12 mouse cellular contexts compared by ENCODE assay signal in genomic region chr2:92402591-92403326, GRCm38 (mm10). TPM values are rescaled to one million over a fixed set of nuclear protein-coding genes. Genes with fewer than 3 reads are reported as not detected.
DNase-seq lines count a peak whose midpoint lies in the region; ATAC-seq and TF ChIP-seq lines count a peak whose summit lies in the region.
"Had no signal": no experiment of that assay in that cellular context is flagged by ENCODE, and none has a peak within 500 bp of the region (broad histone marks: within the 10 kb centered on the region; RNA-seq: fewer than 3 reads in every experiment).

No protein-coding gene starts in this region.

- no peaks in the 10 kb centered on the region for H3K9me3 ChIP-seq in kidney, embryonic 16.5 days (ENCODE audit: low read length)
- H3K9me3 ChIP-seq: midbrain, embryonic 12.5 days had no signal

- H3K27ac ChIP-seq in kidney, embryonic 16.5 days (ENCODE audit: low read length) = no peak overlapping the region
- H3K27ac ChIP-seq in cortical plate, adult 2 months (ENCODE audit: insufficient read depth, low read length) = 0 out of 2 replicates have a peak overlapping the region, but pooled peaks have one; percentile 31
- H3K27ac ChIP-seq: midbrain, embryonic 12.5 days had no signal

- H3K4me2 ChIP-seq in kidney, embryonic 16.5 days (replicated peaks; ENCODE audit: low read depth, low read length) = no peak overlapping the region
- H3K4me2 ChIP-seq: midbrain, embryonic 12.5 days had no signal

- WGBS in kidney, embryonic 16.5 days = 79% methylated on average over 4 of the region's 4 CpGs

- H3K4me1 ChIP-seq in kidney, embryonic 16.5 days (ENCODE audit: insufficient read depth, low read length) = peaks cover 8% of the 10 kb centered on the region
- H3K4me1 ChIP-seq in cortical plate, adult 2 months (ENCODE audit: control insufficient read depth, insufficient read depth, low read length) = peaks cover 9% of the 10 kb centered on the region; the same call in 1 of the 2 replicates

- H3K27me3 ChIP-seq in kidney, embryonic 16.5 days (ENCODE audit: insufficient read depth, low read length) = no peaks in the 10 kb centered on the region
- H3K27me3 ChIP-seq: midbrain, embryonic 12.5 days had no signal

- H3K4me3 ChIP-seq in kidney, embryonic 16.5 days (ENCODE audit: low read length) = no peak overlapping the region
- H3K4me3 ChIP-seq in cortical plate, adult 2 months (ENCODE audit: insufficient read depth, low read length) = no peak overlapping the region
- H3K4me3 ChIP-seq: midbrain, embryonic 12.5 days had no signal

- no peak; the same call in 1 of the 2 replicates for TF ChIP-seq POLR2A in cortical plate, adult 2 months (IDR thresholded peaks at IDR 0.05; ENCODE audit: extremely low read depth, insufficient read depth, low read length)

- H3K9ac ChIP-seq in kidney, embryonic 16.5 days (replicated peaks; ENCODE audit: low read length) = no peak overlapping the region
- H3K9ac ChIP-seq: midbrain, embryonic 12.5 days had no signal

- peak; percentile 73 for DNase-seq in kidney, adult 9 months
- DNase-seq in MN1 (ENCODE audit: low spot score) (peak; percentile 43), NIH3T3 (ENCODE audit: low read depth) (peak; percentile 14)
- DNase-seq in spleen, adult 12 weeks (ENCODE audit: low spot score) = no peak
- DNase-seq in right cerebral cortex, postnatal 14 days = no peak
- DNase-seq in adrenal gland, adult 2 months = no peak
- DNase-seq: heart, adult 18-20 months; heart, postnatal 4 days; thymus, postnatal 4 days had no signal

- H3K36me3 ChIP-seq in kidney, embryonic 16.5 days (ENCODE audit: insufficient read depth, low read length) = peaks cover 12% of the 10 kb centered on the region; the same call in 1 of the 2 replicates

- TF ChIP-seq CTCF in cortical plate, adult 2 months (IDR thresholded peaks at IDR 0.05; ENCODE audit: extremely low read depth, insufficient read depth, low read length) = no peak

- no peak for ATAC-seq in kidney, embryonic 16.5 days (ENCODE audit: low FRiP score, low TSS enrichment)

RNA-seq across cellular contexts. Expression of gene Mapk8ip1, which starts 1.7 kb away (rescaled TPM):
- 28.9 and 30.4 TPM in 2 replicates for polyA plus RNA-seq in kidney, embryonic 16.5 days (2015; fragmentation: Nextera tagmentation; extraction: Ambion mirVana)
- 320 and 321 TPM in 2 replicates for polyA plus RNA-seq in cortical plate, adult 2 months (2012; rRNA removed)
- 10 to 100 TPM; 30.2 to 34.9 TPM for total RNA-seq in adrenal gland, adult 2 months (2021)
- polyA plus RNA-seq in adrenal gland, adult 2 months (2012; rRNA removed) = 60.9 and 67.1 TPM in 2 replicates

RNA-seq across cellular contexts. Expression of gene 1700029I15Rik, which starts 20.4 kb away (rescaled TPM):
- 3.1 and 4.4 TPM in 2 replicates for polyA plus RNA-seq in kidney, embryonic 16.5 days (2015; fragmentation: Nextera tagmentation; extraction: Ambion mirVana)
- polyA plus RNA-seq in cortical plate, adult 2 months (2012; rRNA removed) = 4.2 and 4.4 TPM in 2 replicates
- total RNA-seq in adrenal gland, adult 2 months (2021) = 10 to 100 TPM in 1 of 2 experiments, 1 to 10 TPM in 1; 4.9 to 14.6 TPM
- polyA plus RNA-seq in adrenal gland, adult 2 months (2012; rRNA removed) = 10.5 and 15.0 TPM in 2 replicates

RNA-seq across cellular contexts. Expression of gene Large2, which starts 28.1 kb away (rescaled TPM):
- polyA plus RNA-seq in kidney, embryonic 16.5 days (2015; fragmentation: Nextera tagmentation; extraction: Ambion mirVana) = 34.9 and 35.8 TPM in 2 replicates
- 0.31 and 0.59 TPM in 2 replicates for polyA plus RNA-seq in cortical plate, adult 2 months (2012; rRNA removed)
- 1 to 10 TPM in 1 of 2 experiments, under 1 TPM in 1; 0.45 to 1.4 TPM for total RNA-seq in adrenal gland, adult 2 months (2021)
- polyA plus RNA-seq in adrenal gland, adult 2 months (2012; rRNA removed) = 1.3 and 2.2 TPM in 2 replicates

RNA-seq across cellular contexts. Expression of gene Pex16, which starts 28.3 kb away (rescaled TPM):
- 29.8 and 35.7 TPM in 2 replicates for polyA plus RNA-seq in kidney, embryonic 16.5 days (2015; fragmentation: Nextera tagmentation; extraction: Ambion mirVana)
- 45.5 and 50.3 TPM in 2 replicates for polyA plus RNA-seq in cortical plate, adult 2 months (2012; rRNA removed)
- 100 to 1,000 TPM; 102 to 212 TPM for total RNA-seq in adrenal gland, adult 2 months (2021)
- polyA plus RNA-seq in adrenal gland, adult 2 months (2012; rRNA removed) = 199 and 254 TPM in 2 replicates

RNA-seq across cellular contexts. Expression of gene Cry2, which starts 31.1 kb away (rescaled TPM):
- polyA plus RNA-seq in kidney, embryonic 16.5 days (2015; fragmentation: Nextera tagmentation; extraction: Ambion mirVana) = 21.7 and 24.5 TPM in 2 replicates
- 99.9 and 108 TPM in 2 replicates for polyA plus RNA-seq in cortical plate, adult 2 months (2012; rRNA removed)
- total RNA-seq in adrenal gland, adult 2 months (2021) = 10 to 100 TPM; 32.9 to 45.1 TPM
- polyA plus RNA-seq in adrenal gland, adult 2 months (2012; rRNA removed) = 27.6 and 53.8 TPM in 2 replicates

Comparison
In these comparisons a context has a peak if more than half of its experiments do, and no peak if none do; other contexts are left out.
1. DNase-seq: peak in kidney, adult 9 months (single experiment), MN1 (single experiment) and NIH3T3 (single experiment); none in spleen, adult 12 weeks (single experiment), right cerebral cortex, postnatal 14 days (single experiment) and adrenal gland, adult 2 months (single experiment).
2. RNA of gene Large2, which starts 28.1 kb away (polyA plus RNA-seq): 34.9 to 35.8 TPM in kidney, embryonic 16.5 days; 1.3 to 2.2 TPM in adrenal gland, adult 2 months and 0.31 to 0.59 TPM in cortical plate, adult 2 months; every median in the first group is over 10 times any median in the second.